Mouse (Mus musculus) hindbrain, embryonic 15.5 days (tissue): ENCODE data around the gene Inpp5f. TPM values are rescaled to one million over a fixed set of nuclear protein-coding genes. Genes with fewer than 3 reads are reported as not detected.

Experiments used
- polyA plus RNA-seq: library from polyadenylated mRNA; unstranded; fragments of >200 nt; fragmentation: Nextera tagmentation; extraction: Ambion mirVana; gene quantifications from 2 replicates; pipeline ENCODE4 v1.2.1, GENCODE M21; 2015

Inpp5f gene
- polyA plus RNA-seq, 1 experiment from 2014 or later = 406 TPM

Other genes with a start within 250 kb of the Inpp5f start
- gene Rgs10, start 192.6 kb upstream of the Inpp5f start, polyA plus RNA-seq = 58.9 and 59.3 TPM in 2 replicates
- 23.2 and 25.3 TPM in 2 replicates for gene Tial1, start 149.6 kb upstream of the Inpp5f start, polyA plus RNA-seq
- gene Bag3, start 87.7 kb upstream of the Inpp5f start, polyA plus RNA-seq = 2.6 and 3.9 TPM in 2 replicates
- 43.2 and 44.0 TPM in 2 replicates for gene Mcmbp, start 129.2 kb downstream of the Inpp5f start, polyA plus RNA-seq
- 34.6 and 35.1 TPM in 2 replicates for gene Sec23ip, start 133.6 kb downstream of the Inpp5f start, polyA plus RNA-seq